Mouse (Mus musculus) stomach, embryonic 14.5 days (tissue): ENCODE data around the gene Sgcb. TPM values are rescaled to one million over a fixed set of nuclear protein-coding genes. Genes with fewer than 3 reads are reported as not detected.

Source experiments
- ATAC-seq: fragments of 200-750 bp; cut with Nextera tagmentation; 2 replicates; pipeline ENCODE4 v1.8.0; 2017; ENCODE audit warnings: low read depth, moderate TSS enrichment; ENCODE audit not compliant: insufficient number of reproducible peaks, insufficient read depth, low FRiP score
- H3K27ac ChIP-seq: fragments of 300-500 bp; sonication (generic); 2 replicates; pipeline ENCODE4 v1.5.1; 2014; ENCODE audit warnings: mild to moderate bottlenecking, low read length, moderate library complexity, mixed read lengths
- H3K27me3 ChIP-seq: fragments of 300-500 bp; sonication (generic); 2 replicates; pipeline ENCODE4 v1.6.1; 2014; ENCODE audit warnings: low read length, control low read depth, mixed read lengths; ENCODE audit not compliant: control insufficient read depth, insufficient read depth
- H3K36me3 ChIP-seq: fragments of 300-500 bp; sonication (generic); 2 replicates; pipeline ENCODE4 v1.6.1; 2014; ENCODE audit warnings: mild to moderate bottlenecking, control low read depth, low read length, moderate library complexity, mixed read lengths; ENCODE audit not compliant: control insufficient read depth, insufficient read depth
- H3K4me1 ChIP-seq: fragments of 300-500 bp; sonication (generic); 2 replicates; pipeline ENCODE4 v1.6.1; 2014; ENCODE audit warnings: low read length, control low read depth, mixed read lengths; ENCODE audit not compliant: control insufficient read depth, insufficient read depth
- H3K4me2 ChIP-seq: fragments of 300-500 bp; sonication (generic); replicated peaks from 2 replicates; pipeline ENCODE4 v1.6.1; 2014; ENCODE audit warnings: low read depth, low read length, control low read depth
- H3K4me3 ChIP-seq: fragments of 300-500 bp; sonication (generic); 2 replicates; pipeline ENCODE4 v1.5.1; 2014; ENCODE audit warnings: low read depth, low read length, control low read depth
- H3K9ac ChIP-seq: fragments of 300-500 bp; sonication (generic); replicated peaks from 2 replicates; pipeline ENCODE4 v1.6.1; 2014; ENCODE audit warnings: low read depth, mild to moderate bottlenecking, control low read depth, low read length, moderate library complexity, mixed read lengths
- H3K9me3 ChIP-seq: fragments of 300-500 bp; sonication (generic); 2 replicates; pipeline ENCODE4 v1.6.1; 2016; ENCODE audit warnings: low read depth, low read length, control low read depth; ENCODE audit not compliant: control insufficient read depth
- WGBS: fragments of 180-500 bp; shearing (Covaris S2); extraction: QIAGEN DNeasy Blood & Tissue Kit; methylation state at CpG from one replicate; pipeline ENCODE4 v1.1.7; 2014; 5-methylcytosine and 5-hydroxymethylcytosine counted together
- polyA plus RNA-seq: library from polyadenylated mRNA; unstranded; fragments of >200 nt; fragmentation: Nextera tagmentation; extraction: Ambion mirVana; gene quantifications from 2 replicates; pipeline ENCODE4 v1.2.1, GENCODE M21; 2014

The Sgcb gene
- 30.6 and 32.1 TPM in 2 replicates for polyA plus RNA-seq

DNA sequence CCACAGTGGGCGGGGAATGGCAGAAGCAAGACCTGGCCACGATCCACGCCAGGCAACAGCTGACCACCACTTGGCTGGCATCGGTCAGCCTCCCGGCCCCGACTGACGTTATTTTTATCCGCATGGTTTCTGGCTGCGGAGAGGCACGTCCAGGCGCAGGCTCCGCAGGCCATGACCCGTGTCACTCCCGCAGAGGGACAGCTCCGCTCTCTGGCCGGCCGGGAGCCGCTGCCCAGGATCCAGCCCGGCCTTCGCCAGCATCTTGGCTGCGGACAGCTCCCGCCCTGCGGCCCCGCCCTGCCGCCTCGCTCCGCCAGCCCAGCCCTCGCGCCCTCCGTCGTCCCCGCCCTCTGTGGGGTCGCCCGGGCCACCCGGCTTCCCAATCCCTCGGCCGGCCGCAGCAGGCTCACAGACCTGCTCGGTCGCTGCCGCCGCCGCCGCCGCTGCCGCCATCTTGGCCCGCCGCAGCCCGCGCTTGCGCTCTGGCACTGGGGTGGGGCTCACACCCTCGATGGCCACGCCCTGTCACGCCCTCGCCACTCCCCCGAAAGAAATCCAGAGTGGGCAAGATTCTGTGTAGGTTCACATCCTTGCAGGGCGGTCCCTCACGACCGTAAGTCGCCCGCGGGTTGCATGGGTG lies at the start of gene Sgcb:
Gene Sgcb (minus strand): TSS at position 530 of the 640 bp plus-strand sequence.
- Histone ChIP-seq H3K4me3 (peak within 1 kb of the TSS; percentile 70), H3K4me2 (peak within 1 kb of the TSS; percentile 74), H3K27me3 (peaks cover 27% of the 10 kb centered on the region), H3K27ac (no peak within 1 kb of the TSS), H3K9ac (peak within 1 kb of the TSS; percentile 57), H3K36me3 (no peaks in the 10 kb centered on the region), H3K4me1 (peaks cover 12% of the 10 kb centered on the region; the same call in 1 of the 2 replicates), H3K9me3 (no peaks in the 10 kb centered on the region)
- peak; percentile 88 for ATAC-seq
- under 1% methylated on average over 62 of the region's 62 CpGs for WGBS

DNA sequence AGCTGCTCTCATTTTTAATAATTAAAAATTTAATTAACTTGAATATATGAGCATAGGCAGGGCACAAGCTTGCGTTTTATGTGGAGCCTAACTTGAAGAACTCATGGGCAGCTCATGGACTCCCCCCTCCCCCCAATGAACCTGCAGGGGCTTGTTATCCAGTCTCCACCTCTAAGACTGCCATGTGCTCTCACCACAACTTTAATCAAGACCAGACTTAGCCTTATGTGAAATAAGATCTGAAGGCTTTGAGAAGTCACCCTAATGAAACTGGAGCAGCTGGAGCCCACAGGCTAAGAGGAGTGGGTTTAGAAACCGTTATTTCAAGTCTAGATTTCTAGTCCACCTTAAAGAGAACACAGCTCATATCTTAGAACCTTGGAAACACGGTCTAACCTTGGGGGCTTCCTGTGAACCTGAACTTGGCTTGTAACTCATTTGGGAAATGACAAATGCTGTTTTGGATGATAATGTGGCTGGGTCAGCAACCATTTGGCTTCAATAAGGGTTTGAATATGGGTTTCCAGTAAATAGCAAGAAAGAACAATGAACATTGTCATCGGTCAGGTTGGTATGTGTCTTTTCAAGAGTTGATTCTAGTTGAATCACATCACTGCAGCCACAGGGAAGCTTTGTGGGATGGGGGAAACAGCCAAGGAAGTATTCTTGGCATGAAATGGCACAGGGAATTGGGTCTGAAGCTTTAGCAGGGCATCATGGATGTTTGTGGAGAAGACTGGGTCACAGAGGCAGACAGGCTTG lies 46.8 kb upstream of the Sgcb start:
- no peak for ATAC-seq
- peaks cover 9% of the 10 kb centered on the region; the same call in 1 of the 2 replicates for H3K4me1 ChIP-seq
- H3K9ac ChIP-seq: no peak overlapping the region
- no peak overlapping the region for H3K27ac ChIP-seq
- no peaks in the 10 kb centered on the region for H3K27me3 ChIP-seq
- H3K4me3 ChIP-seq: no peak overlapping the region
- 90% methylated on average over 4 of the region's 4 CpGs for WGBS
- H3K36me3 ChIP-seq: no peaks in the 10 kb centered on the region
- H3K9me3 ChIP-seq: no peaks in the 10 kb centered on the region
- H3K4me2 ChIP-seq: no peak overlapping the region

DNA sequence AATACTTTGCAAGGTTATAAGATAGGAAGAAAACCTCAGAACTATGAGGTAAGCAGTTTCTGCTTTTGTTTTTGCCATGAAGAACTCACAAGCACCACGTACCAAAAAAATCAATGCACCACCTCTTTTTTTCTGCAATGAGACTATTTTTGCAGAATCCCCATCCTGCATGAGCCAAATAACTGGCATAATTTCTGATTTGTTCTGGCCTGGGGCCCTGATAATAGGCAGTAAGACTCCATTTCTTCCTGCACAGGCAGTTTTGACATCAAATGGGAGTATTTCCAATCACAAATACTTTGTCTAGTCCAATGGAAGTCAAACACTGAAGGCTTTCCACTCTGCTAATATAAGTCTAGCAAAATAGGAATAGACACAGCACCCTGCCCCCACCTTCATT lies 46.2 kb upstream of the Sgcb start:
- 78% methylated on average over 1 of the region's 1 CpGs for WGBS
- Histone ChIP-seq H3K27ac (no peak overlapping the region), H3K36me3 (no peaks in the 10 kb centered on the region), H3K27me3 (no peaks in the 10 kb centered on the region), H3K4me2 (no peak overlapping the region), H3K4me3 (no peak overlapping the region), H3K9ac (no peak overlapping the region), H3K9me3 (no peaks in the 10 kb centered on the region), H3K4me1 (peaks cover 9% of the 10 kb centered on the region; the same call in 1 of the 2 replicates)
- no peak for ATAC-seq

DNA sequence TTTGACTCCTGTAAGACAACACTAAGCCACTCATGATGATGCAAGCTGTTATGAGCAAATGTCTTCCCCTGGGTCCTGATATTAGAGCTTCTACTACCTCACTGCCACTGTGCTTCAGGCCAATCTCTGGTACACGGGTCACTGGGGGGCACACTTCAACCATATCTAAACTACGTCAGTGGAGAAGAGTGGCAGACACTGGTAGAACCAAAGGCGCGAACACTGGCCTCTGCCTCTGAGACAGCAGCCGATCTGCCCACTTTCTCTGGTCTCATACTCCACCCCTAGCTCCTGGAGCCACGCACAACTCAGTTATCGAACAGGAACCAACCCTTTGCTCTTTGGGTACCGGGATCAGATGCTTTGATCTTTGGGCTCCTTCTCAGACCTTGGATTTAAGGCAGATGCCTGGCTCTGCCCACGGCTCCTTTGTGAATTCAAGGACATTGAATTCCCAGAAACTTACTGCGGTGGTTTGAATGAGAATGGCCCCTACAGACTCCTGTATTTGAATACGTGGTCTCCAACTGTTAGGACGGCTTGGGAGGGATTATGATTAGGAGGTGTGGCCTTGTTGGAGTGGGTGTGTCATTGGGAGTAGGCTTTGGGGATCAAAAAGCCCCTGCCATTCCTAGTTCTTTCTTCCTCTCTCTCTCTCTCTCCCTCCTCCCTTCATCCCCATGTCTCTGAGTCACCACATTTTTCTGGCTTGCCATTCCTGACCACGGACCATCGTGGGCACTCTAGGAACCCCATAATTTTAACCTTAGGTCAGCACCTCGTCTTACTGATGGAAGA lies 44.3 kb upstream of the Sgcb start:
- peaks cover 9% of the 10 kb centered on the region; the same call in 1 of the 2 replicates for H3K4me1 ChIP-seq
- no peak overlapping the region for H3K4me2 ChIP-seq
- no peak overlapping the region for H3K9ac ChIP-seq
- H3K36me3 ChIP-seq: no peaks in the 10 kb centered on the region
- ATAC-seq: no peak
- WGBS: 52% methylated on average over 15 of the region's 15 CpGs
- H3K27me3 ChIP-seq: no peaks in the 10 kb centered on the region
- H3K9me3 ChIP-seq: no peaks in the 10 kb centered on the region
- no peak overlapping the region for H3K4me3 ChIP-seq
- no peak overlapping the region for H3K27ac ChIP-seq

DNA sequence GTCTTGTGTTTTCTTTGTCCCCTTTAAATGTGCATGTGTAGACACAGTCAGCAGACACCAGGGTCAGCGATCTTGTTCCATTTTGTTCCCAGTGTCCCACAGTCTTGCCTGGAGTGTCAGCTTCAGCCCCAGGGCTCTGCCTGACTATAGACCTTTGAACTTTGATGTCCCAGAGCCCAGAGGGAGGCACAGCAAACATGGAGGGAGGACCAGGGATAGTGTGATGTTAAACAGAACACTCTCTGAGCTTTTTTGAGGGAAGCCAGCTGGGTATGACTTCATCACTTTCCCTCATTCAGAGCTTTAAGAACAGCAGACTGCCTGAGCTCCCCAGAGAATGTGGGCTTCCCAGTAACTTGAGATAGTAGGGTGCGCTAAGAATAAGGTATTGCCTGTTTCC lies 42.6 kb upstream of the Sgcb start:
- H3K9me3 ChIP-seq: no peaks in the 10 kb centered on the region
- peaks cover 9% of the 10 kb centered on the region; the same call in 1 of the 2 replicates for H3K4me1 ChIP-seq
- H3K36me3 ChIP-seq: no peaks in the 10 kb centered on the region
- no peaks in the 10 kb centered on the region for H3K27me3 ChIP-seq
- H3K9ac ChIP-seq: no peak overlapping the region
- no peak overlapping the region for H3K4me2 ChIP-seq
- H3K27ac ChIP-seq: no peak overlapping the region
- WGBS: 42% methylated on average over 2 of the region's 2 CpGs
- no peak overlapping the region for H3K4me3 ChIP-seq
- peak; percentile 56; the same call in 1 of the 2 replicates for ATAC-seq

DNA sequence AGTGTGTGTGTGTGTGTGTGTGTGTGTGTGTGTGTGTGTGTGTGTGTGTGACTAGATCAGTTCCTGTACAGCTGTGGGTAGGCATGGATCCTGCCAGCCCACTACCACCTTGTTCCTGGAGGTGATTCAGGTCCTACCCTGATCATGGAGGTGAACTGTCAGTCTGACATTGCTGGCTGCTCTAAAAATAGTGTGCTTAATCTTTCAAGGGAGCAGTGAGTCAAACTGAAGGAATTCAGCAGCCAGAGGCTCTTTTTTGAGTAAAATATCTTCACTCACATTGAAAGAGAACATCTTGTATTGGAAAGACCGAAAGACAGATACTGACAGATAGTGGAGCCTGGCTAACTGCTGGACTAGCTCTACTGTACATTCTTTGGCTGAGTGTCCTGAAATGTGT lies 41.0 kb upstream of the Sgcb start:
- no peak for ATAC-seq
- Histone ChIP-seq H3K27me3 (no peaks in the 10 kb centered on the region), H3K9ac (no peak overlapping the region), H3K27ac (no peak overlapping the region), H3K4me2 (no peak overlapping the region), H3K4me1 (peaks cover 9% of the 10 kb centered on the region; the same call in 1 of the 2 replicates), H3K36me3 (no peaks in the 10 kb centered on the region), H3K4me3 (no peak overlapping the region), H3K9me3 (no peaks in the 10 kb centered on the region)
- WGBS: 46% methylated on average over 1 of the region's 1 CpGs

DNA sequence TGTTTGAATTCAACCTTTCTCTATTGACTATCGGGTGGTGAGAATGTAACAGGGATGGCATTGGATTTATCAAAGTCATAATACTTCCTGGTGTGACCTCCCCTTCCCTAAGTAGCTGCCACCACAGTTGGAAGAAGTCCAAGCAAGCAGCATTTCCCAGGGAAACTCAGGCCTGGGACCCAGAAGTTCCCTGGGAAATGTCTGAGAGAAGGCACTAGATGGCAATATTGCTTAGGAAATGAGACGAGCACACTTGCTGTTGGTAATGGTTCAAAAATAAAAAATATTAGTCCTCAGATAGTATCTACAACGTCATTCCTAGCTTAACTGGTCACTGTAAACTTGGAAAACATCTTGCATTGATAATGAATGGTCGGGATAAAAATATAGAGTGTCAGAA lies 38.6 kb upstream of the Sgcb start:
- no peaks in the 10 kb centered on the region for H3K27me3 ChIP-seq
- no peak overlapping the region for H3K4me3 ChIP-seq
- no peak for ATAC-seq
- H3K4me1 ChIP-seq: peaks cover 9% of the 10 kb centered on the region; the same call in 1 of the 2 replicates
- H3K9ac ChIP-seq: no peak overlapping the region
- WGBS: 8% methylated on average over 4 of the region's 4 CpGs
- H3K36me3 ChIP-seq: no peaks in the 10 kb centered on the region
- H3K9me3 ChIP-seq: no peaks in the 10 kb centered on the region
- H3K27ac ChIP-seq: no peak overlapping the region
- no peak overlapping the region for H3K4me2 ChIP-seq

DNA sequence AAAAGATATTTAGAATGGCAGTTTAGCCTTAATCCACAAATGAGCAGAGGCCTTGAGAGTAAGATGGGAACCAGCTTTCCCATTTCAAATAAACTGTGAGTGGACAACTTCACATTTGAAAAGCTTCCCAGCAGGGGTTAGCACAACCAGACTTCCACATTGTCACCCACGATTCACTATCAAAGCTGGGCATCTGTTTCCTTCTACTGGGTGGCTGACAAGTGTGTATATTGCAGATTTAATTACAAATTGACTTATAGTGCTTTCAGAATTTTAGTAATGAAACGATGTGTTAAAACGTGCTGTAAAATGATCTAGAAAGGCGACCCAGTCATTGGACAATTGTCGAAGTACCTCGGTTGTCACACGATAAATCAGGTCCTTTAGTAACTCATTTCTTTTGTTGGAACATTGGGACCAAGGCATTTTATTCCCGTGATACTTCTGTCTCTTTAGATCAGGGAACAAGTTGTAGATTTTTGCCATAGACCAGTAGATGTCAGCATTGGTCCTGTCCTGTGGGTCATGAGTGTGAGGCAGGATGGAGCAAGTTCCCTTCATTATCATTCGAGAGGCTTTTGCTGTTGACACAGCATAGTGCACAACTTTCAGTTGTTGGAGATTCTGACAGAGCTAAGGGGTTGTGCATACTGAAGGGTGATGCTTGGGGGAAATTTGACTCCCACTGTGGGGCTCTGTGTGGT lies 36.3 kb upstream of the Sgcb start:
- ATAC-seq: no peak
- Histone ChIP-seq H3K4me2 (no peak overlapping the region), H3K9me3 (no peaks in the 10 kb centered on the region), H3K4me3 (no peak overlapping the region), H3K27ac (no peak overlapping the region), H3K36me3 (no peaks in the 10 kb centered on the region), H3K9ac (no peak overlapping the region), H3K27me3 (no peaks in the 10 kb centered on the region), H3K4me1 (no peaks in the 10 kb centered on the region)
- WGBS: 57% methylated on average over 9 of the region's 9 CpGs
